Mouse (Mus musculus): Measurements from ENCODE around the gene Ptcd2.

Ptcd2 gene

DNA sequence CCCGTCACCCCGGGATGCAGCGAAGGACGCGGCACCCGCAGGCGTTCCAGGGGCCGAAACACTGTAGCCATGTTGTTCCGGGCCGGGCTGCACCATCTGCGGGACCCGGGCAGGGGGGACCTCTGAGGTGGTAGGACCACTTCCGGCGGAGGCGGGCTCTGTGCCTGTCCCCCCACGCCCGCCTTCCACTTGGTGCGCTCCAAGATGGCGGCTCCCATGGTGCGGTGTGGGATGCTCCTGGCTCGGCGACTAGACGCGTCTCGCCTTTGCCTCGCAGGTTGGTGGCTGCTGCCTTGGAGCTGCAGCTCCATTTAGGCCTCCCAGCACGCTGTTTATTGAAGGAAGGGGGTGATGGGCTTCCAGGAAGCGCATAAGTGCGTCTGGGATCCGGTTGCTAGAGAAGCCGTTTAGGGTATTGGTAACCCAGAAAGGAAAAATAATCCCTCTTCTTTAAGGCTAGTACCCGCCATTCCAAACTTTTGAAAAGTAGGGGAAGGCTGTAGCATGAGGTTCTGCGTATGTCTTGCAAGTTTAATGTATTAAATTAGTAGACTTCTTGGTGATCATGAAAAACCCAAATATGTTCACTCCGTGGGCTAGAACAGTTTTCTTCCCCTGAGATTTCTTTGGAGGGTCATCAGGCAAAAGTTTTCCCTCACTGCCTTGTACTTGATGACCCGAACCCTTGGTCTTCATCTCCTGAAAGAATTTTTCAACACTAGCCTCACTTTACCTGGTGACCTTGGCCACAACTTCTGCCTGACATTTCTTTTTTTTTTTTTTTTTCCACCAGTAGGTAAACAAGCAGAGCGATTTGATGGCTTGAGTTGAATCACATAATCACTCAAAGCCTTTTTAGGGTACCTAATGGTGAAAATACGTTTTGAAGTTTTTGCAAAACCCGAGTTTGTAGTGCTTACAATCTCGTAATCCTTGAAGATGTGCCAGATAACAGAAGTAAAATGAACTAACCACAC is at the start of gene Ptcd2, which contains the start of gene Mrps27:
Ptcd2 (minus strand) TSS at position 107 of the 977 bp plus-strand sequence.
Mrps27 (plus strand) TSS at position 188 of the 977 bp plus-strand sequence.
- peak; percentile 98 for DNase-seq

DNA sequence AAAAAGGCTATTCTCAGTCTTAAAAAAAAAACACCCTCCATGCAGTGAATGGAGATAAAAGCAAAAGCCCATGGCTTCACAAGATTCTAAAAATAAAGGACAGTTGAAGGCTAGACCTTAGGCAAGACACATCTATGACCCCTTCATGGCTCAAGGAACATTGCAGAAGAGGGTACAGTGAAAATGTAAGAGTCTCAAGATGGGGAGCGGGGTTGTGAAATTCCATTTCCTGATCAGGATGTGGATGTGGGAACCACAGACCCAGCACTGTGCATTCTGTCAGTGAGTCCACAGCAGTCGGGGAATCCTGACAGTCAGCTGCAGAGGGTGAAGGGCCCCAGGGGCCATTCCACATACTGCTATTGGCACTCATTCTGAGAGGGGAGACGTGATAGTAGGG is 48.6 kb upstream of the Ptcd2 start:
- no peak for DNase-seq

DNA sequence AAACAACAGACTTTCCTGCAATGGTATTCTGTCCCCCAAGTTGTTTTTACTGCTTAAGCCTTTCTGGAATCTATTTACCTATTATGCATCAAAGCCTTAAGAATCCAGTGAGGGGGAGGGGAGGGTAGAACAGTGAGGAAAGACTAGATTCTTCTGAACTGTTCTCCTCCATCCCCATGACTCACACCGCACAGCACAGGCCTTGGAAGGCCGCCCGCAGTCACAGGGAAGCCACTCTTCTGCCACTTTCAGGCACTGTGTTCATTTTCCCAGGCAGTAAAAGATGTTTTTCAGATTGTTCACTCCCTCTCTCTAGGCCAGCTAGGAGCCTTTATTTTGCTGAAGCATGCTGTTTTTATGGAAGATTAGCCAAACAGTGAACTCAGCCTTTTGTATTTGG is 46.9 kb upstream of the Ptcd2 start:
- peak; percentile 48 for DNase-seq

DNA sequence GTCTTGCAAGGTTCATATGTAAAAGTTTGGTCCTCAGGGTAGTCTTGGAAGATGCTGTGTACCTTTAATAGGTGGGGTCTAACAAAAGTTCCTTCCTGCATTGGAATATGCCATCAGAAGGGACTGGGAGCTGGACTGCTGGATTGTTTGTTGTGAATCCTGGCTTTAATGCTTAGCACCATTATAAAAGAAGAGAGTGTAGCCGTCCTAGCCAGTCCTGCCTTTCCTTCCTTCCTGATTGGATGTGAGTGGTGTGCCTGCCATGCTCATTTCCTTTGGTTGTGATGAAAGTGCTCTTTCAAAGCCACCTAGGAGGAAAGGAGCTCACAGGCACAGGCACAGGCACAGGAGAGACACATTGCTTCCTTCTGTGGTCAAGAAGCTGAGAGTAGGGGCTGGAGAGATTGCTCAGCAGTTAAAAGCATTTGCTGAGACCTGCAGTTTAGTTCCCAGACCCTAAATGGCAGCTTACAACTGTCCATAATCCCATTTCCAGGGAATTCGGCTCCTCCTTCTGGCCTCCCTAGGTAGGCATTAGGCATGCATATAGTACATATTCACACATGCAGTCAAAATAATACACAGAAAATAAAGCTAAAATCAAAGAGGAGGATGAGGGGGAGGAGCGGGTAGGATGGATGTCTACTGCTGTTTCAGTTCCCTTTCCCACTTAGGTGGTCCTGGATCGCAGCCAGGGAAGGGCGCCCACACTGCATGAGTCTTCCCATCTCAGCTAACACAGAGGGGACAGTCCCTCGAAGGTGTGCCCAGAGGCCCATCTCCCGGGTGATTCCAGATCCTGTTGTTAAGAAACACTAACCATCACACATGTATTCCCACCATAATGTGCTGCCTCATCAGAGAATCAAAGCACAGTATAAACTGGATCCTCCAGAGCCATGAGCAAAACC is 43.7 kb upstream of the Ptcd2 start:
- DNase-seq, result peak; percentile 14

DNA sequence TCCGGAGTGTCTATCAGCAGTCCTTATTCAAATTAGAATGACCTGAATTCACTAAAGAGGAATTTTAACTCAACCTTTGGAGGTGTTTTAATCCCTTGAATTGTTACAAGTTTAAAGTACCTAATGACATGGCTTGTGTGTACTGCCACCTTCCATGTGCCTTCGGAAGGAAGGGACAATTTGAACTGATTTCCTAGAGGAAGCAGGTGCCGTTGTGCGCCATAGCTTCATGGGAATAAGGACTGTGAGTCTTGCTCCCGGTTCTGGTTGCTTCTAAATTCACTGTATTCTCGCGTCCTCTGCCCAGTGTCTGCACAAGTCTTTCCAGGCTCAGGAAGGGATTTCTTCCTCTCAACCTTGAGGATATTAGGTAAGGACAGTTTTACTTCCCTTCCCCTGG is 41.8 kb upstream of the Ptcd2 start:
- no peak for DNase-seq

DNA sequence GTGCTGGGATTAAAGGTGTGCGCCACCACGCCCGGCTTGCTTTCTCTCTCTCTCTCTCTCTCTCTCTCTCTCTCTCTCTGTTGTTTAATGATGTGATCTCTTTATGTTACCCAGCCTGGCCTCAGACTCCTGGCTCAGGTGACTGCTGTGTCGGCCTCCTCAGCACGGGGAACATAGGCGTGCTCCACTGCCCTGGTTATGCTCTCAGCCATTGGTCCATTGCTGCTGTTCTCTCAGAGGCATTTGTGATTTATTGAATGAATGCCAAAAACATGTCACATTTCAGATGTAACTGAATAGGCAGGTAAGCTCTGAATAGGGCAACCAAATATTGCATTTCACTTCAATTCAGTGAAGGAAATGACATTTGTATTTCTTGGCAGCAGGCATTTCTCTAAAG is 41.4 kb upstream of the Ptcd2 start:
- DNase-seq, result no peak

DNA sequence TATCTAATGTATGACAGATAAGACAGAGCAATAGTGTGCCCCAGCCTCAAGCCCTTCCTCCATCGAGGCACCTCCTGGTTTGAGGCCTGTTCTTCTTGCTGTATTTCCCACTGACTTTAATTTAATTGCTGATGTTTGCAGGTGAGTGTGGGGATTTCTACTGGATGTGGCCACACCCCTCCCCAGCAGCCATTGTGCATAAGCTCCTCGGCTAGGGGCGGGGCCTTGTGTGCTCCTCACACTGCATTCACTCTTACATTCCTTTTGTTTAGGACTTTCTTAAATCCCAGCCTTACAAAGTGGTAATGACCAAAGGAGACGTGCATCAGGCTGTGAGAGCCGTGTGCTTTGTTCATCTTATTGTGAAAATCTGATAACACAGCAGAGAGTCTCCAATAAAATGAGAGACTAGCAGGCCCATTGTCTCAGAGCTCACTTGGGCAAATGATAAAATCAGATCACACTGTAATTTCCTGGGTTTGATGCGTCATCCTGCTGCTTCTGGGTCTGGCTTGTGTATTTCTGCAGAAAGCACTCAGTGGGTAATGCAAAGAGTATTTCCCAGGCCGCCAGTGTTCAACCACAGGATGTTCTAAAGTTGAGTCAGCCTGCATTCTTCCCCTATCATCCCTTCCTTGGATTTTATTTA is 40.2 kb upstream of the Ptcd2 start:
- no peak for DNase-seq

DNA sequence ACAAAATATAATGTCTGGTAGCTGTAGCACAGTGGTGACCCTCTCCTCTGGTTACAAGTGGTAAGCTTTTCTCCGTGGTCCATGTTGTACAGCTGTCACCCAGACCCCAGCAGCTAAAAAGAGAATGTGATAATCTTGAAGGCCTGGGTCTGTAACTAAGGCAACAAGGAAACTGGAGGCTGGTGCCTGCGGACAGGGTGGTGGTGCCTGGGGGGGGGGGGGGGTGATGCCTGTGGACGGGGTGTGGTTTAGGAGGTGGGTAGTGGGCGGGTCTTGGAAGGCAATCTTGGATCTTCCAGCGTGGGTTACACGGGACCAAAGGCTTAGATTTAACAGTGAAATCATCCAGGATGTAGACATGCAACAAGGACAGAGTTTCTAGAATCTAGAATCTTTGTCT is 37.9 kb upstream of the Ptcd2 start:
- DNase-seq, result no peak

DNA sequence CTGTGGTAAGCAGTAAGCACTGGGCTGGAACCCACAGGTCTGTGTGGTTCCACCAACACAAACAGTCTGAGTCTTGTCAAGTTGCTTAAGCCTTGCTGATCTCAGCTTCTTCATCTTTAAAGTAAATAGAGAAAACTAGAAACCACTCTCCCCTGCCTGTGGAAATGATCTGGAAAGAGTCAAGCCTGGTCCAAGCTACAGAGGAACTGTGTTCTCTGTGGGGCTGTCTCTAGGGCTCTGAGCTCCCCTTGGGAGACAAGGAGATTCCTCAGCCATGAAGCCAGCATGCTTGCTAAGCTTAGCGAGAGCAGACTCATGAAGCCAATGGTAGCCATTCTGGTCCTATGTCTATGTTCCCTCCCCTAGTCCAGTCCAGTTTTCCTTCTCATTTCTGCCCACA is 33.7 kb upstream of the Ptcd2 start:
- no peak for DNase-seq

DNA sequence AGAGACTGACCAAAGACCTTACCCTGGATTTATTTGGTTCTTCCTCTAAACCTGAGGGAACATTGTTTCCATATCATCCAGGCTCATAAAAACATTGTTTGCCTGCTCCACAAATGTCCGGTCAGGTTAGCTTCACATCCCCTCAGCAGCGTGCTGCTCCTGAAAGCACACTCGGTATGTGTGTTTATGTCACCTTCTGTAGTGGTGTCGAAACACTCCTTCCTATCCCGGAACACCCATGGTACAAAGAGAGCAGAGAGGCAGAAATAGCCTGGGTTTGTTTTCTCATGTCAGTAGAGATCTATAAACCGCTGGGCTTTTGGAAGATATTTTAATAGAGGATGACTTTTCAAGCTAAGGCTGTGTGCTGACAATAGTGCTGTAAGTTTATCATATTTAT is 32.5 kb upstream of the Ptcd2 start:
- no peak for DNase-seq

DNA sequence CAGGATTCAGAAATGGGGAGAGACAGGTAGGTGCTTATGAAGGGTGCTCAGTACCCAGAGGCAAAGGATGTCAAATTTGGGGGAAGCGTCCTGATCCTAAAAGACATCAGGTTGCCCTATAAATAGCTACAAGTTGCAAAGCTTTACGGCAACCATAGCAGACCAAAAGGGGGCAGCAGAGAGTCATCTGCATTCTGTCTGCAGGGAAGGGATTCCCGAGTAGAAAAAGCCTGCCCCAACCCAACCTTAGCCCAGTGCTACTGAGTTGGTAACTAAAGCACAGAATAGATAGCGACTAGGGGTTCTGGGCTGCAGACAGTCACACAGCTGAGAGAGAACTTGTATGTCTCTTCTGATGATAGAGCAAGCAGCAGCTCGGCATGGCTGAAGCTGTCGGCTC is 31.0 kb upstream of the Ptcd2 start:
- DNase-seq, result peak; percentile 80

DNA sequence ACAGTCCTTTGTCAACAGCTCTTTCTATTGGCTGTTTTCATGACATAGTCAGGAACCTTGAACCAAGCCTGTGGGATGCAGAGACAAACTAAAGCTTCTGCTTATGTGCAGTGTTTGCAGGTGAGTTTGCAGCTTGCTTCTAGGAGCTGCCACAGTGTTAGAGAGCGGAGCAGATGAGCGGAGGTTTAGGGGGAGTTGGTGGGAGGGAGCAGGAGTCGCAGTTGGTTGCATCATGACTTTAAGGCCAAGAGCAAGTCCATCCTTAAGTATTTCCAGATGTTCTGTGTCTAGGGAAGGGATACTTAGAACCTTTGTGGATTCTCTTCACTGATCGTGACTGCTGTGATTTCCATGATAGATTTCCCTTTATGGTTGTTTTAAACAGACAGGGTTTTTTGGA is 29.7 kb upstream of the Ptcd2 start:
- DNase-seq, result no peak

DNA sequence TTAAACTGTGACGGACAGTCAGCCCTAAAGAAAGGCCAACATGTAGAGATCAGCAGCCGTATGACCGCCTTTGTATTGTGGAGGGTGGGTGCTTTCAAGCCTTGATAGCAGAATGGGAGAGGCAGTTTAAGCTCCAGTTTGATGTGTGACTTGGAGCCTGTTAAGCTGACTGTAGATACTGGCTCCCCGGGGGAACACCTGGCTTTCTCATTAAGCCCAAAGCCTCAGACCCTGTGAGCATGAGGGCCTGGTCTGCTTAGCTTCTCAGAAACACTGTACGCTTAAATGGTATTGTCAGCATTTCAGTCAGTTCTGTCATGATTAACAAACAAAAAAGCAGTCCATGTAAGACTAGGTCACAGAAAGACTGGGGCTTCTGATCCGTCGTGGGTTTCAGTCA is 29.2 kb upstream of the Ptcd2 start:
- no peak for DNase-seq

DNA sequence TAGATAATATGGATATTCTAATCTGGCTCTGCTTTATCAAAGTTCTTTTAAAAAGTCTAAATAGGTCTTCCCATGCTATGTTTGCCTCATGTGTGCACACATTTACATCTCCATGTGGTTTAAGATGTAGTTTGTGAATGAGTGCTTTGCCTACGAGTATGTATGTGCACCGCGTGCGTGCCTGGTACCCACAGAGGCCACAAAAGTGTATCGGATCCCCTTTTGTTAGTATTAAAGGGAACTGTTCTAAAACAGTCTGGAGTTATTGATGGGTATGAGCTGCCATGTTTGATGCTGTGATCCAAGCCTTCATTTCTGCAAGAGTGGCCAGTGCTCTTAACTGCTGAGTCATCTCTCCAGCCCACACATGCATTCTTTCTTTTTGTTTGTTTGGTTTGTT is 26.8 kb upstream of the Ptcd2 start:
- no peak for DNase-seq

DNA sequence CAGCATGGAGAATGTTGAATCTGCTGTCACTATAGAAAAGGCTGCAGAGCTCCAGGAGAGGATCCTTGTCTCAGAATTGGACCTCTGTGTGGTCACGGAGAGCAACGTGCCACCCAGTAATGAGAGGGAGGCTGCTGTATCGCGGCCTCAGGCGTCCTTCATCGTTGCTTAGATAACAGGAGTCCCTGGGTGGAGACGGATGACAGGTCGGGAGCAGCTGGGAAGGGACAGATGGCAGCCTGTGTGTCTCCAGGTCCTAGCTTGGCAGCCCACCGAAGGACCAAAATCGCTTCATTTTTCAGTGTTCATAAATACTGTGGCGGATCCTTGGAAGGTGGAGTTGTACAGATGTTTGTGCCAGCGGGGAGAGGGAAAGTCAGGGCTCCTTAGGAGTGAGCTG is 24.6 kb upstream of the Ptcd2 start:
- DNase-seq, result no peak

DNA sequence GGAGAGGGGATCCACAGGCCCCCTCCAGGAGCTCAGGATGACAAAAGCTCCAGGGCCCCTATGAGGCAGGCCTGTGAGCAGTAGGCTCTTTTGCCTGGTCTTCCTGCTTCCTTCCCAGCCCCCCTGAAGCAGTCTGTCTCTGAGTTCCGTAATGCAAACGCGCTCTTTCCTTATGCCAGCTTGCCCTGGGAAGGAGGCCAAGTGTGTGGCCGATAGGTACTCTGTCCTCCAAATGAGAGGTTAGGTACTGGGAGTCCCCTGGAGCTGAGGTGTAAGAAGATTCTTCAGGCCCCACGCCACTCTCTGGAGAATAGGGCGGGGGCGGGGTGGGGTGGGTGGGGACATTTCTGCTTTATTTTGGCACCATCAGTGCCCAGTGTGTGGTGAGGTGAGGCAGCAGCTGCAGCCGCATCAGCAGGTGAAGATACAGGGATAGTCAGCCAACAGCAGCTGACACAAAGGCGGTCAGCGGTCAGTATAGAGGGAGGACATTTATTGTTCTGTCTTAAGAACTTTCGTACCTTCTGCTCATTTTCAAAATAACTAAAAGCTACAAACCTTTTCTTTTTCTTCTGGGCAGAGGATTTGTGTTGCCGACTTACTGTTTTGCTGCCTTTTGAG is 23.2 kb upstream of the Ptcd2 start:
- DNase-seq, result no peak

DNA sequence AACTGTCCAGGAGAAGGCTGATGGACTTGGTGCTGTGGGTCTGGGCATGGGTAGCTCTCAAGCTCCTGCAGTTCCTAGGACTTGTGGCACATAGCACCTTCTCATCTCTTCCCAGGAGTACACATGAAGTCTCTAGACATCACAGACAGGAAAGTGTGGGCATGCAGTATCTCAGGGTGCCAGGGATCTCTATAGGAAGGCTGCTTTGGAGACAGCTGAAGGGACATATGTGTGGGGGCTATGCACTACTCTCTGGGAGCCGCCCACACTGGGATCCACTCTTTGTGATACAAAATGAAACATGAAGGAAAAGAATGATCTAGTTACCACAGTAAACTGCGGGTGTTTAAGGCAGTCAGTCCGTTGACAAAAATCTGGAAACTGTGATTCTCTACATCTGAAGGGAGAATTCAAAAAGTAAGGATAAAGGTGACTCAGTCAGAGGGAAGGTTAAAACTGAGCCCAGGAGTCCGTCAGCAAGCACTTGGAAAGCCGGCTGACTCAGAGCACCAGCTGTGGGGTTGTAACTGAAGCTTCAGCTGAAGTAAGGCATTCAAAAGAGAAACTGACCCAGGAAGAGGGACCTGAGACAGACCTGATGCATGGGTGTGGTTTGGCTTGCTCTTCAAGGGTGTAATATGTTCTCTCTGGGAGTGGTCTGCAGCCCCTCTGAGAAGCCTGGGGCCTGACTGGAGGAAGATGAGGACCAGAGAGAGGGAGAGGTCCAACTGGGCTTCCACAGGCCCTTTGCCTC is 22.1 kb upstream of the Ptcd2 start:
- no peak for DNase-seq

DNA sequence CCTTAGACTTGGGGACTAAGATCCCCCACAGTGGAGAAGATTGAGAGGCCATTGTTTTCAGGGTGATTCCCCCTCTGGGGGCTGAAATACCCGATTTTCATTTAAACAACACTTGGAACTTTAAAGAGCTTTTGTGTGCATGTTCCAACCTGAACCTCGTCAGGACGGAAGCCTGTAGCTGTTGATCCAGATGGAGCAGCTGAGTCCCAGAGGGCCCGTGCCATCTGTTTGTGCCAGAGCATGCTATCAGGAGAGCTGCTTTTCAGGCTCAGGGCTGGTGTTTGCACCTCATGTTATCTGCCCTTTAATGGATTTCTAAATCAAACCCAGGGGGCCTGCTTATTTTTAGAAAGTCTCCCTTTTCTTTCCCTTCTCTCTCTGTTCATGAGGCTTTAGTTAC is 19.4 kb upstream of the Ptcd2 start:
- no peak for DNase-seq

DNA sequence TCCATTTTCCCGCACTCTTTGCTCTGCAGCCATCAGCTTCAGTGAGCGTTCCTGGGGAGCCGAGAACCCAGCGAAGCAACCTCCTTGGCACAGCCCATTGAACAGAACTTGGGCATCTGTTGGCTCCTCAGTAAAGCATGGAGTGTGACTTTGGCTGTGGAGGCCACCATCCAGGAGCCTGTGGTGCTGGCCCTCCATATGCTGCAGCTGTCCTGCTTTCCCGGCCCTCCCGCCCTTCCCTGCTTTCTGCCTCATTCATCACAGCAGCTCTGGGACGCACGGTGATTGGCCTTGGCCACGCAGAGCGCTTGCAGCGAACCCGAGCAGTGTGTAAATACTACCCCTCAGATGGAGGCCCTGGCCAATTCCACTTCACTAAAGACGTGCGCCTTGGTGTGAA is 14.4 kb upstream of the Ptcd2 start:
- no peak for DNase-seq

DNA sequence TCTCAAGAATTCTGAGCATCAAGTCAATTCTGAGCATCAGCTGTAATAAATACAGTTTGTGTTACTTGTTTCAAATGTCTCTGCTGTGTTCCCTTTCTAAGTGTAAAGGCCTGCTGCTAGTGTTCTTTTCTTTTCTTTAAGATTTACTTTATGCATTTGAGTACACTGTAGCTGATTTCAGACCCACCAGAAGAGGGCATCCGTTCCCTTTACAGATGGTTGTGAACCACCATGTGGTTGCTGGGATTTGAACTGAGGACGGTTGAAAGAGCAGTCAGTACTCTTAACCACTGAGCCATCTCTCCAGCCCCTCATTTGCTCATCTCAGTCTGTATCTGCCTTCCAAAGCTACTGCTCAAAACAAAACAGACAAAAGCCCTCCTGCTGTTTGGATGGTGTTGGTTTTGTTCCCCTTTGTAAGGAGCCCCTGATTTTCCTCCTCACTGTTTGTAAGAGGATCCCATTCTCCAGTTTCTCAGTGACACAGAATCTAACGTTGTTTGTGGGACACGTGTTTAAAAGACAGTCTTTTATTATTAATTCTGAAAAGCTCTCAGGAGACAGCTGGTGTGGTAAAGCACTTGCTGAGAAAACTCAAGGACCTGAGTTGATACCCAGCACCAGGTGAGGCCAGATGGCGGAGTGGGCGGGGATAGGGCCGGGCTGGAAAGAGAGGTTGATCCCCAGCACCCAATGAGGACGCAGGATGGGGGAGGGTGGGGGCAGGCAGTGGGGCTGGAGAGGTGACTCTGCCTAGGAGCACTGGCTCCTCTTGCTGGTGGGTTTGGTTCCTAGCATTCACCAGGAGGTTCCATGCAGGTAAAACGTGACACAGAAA is 12.1 kb upstream of the Ptcd2 start:
- no peak for DNase-seq

DNA sequence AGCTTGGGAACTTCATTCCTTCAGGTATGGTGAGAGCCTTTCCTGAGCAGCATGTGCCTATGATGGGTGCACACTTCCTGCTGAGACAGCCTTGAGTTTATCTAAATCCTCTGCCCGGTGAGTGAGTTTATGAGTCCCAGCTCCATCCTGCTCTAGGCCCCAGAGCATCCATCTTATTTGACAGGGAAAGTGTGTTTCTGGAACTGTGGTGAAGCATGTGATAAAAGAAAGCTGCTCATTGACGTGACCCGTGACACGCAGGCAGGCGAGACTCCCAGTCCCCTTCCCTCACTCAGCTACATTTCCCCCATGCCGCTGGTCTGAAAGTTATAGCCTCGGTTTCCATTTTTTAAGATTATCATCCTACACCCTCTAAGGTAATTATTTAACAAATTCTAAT is 11.4 kb upstream of the Ptcd2 start:
- DNase-seq, result no peak
